Mouse (Mus musculus) heart, embryonic 12.5 days (tissue): Measurements from ENCODE around the gene Dgcr8. TPM values are rescaled to one million over a fixed set of nuclear protein-coding genes. Genes with fewer than 3 reads are reported as not detected.
"Not testable (repeated sequence)": the region's sequence is repeated elsewhere in the genome, so short reads cannot be mapped to it uniquely, and the experiment has no call there.

Source experiments
- ATAC-seq: fragments of 200-750 bp; cut with Nextera tagmentation; 2 replicates; pipeline ENCODE4 v1.8.0; 2017; ENCODE audit warnings: moderate TSS enrichment, moderate library complexity; ENCODE audit not compliant: insufficient number of reproducible peaks, low FRiP score
- H3K27ac ChIP-seq: fragments of 300-500 bp; sonication (generic); 2 replicates; pipeline ENCODE4 v1.5.1; 2016; ENCODE audit warnings: mild to moderate bottlenecking, moderate library complexity; ENCODE audit not compliant: poor library complexity, severe bottlenecking
- H3K27me3 ChIP-seq: fragments of 300-500 bp; sonication (generic); replicated peaks from 2 replicates; pipeline ENCODE4 v1.6.1; 2016; ENCODE audit warnings: mild to moderate bottlenecking, moderate library complexity
- H3K36me3 ChIP-seq: fragments of 300-500 bp; sonication (generic); 2 replicates; pipeline ENCODE4 v1.6.1; 2016; ENCODE audit warnings: mild to moderate bottlenecking, moderate library complexity
- H3K4me1 ChIP-seq: fragments of 300-500 bp; sonication (generic); replicated peaks from 2 replicates; pipeline ENCODE4 v1.6.1; 2016; ENCODE audit warnings: mild to moderate bottlenecking
- H3K4me2 ChIP-seq: fragments of 300-500 bp; sonication (generic); 2 replicates; pipeline ENCODE4 v1.6.1; 2016; ENCODE audit warnings: mild to moderate bottlenecking, moderate library complexity
- H3K4me3 ChIP-seq: fragments of 300-500 bp; sonication (generic); 2 replicates; pipeline ENCODE4 v1.5.1; 2016; ENCODE audit warnings: mild to moderate bottlenecking
- H3K9ac ChIP-seq: fragments of 300-500 bp; sonication (generic); 2 replicates; pipeline ENCODE4 v1.6.1; 2016; ENCODE audit warnings: mild to moderate bottlenecking, moderate library complexity
- H3K9me3 ChIP-seq: fragments of 300-500 bp; sonication (generic); replicated peaks from 2 replicates; pipeline ENCODE4 v1.6.1; 2016; ENCODE audit warnings: mild to moderate bottlenecking, moderate library complexity
- WGBS: fragments of 180-500 bp; shearing (Covaris S2); methylation state at CpG from one replicate; pipeline ENCODE4 v1.1.7; 2016; 5-methylcytosine and 5-hydroxymethylcytosine counted together
- polyA plus RNA-seq: library from polyadenylated mRNA; unstranded; fragments of >200 nt; fragmentation: Nextera tagmentation; extraction: Ambion mirVana; gene quantifications from 2 replicates; pipeline ENCODE4 v1.2.1, GENCODE M21; 2016

Gene Dgcr8
- polyA plus RNA-seq, 1 experiment from 2014 or later = 24.9 TPM

DNA sequence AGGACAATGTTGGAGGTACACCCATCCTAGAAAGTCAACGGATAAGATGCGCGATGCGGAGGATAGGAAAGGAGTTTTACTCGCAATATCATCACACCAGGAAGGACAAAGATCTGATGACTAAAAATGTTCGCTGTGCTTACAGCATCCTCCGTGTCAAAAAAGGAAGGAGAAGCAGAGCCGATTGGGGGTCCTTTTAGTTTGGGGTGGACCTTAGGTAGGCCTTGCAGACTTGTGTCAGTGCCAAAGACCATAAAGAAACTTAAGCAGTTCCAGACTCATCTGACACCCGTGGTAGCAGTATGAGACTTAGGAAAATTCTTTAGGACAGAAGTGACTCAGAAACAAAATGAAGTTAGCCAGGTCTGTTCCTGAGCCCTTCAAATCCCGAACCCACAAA, 568 bp upstream of the Dgcr8 start:
- H3K27me3 ChIP-seq, ATAC-seq, H3K9ac ChIP-seq, H3K9me3 ChIP-seq: not testable (repeated sequence)
- H3K4me2 ChIP-seq = peak overlapping the region; percentile 53
- peak overlapping the region; percentile 95 for H3K27ac ChIP-seq
- peaks cover 34% of the 10 kb centered on the region for H3K4me1 ChIP-seq
- H3K36me3 ChIP-seq = peaks cover 17% of the 10 kb centered on the region
- WGBS = 3% methylated on average over 10 of the region's 10 CpGs
- H3K4me3 ChIP-seq = peak overlapping the region; percentile 92

DNA sequence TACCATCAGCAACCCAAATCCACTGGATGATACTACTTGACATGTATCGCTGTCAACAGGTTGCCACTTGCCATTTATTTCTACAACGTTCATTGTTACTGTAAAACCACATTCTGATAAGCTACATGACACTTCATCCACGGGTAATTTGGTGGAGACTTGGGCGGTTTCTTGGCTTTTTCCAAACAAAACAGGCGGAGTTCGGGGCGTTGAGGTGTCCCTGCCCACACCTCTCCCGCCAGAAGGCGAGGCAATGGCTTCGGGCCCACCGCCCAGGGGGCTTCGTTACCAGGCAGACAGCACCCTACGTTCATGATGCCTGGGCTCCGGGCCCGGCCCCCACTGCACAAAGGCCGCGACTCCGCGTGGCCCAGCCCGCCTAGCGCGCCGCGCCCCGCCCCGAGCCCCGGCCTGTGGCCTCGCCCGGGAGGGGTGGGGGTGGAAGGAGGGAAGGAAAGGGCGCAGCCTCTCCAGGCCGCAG, 425 bp downstream of the Dgcr8 start:
- H3K4me1 ChIP-seq = peaks cover 34% of the 10 kb centered on the region
- H3K36me3 ChIP-seq = peaks cover 26% of the 10 kb centered on the region
- peak overlapping the region; percentile 95 for H3K4me2 ChIP-seq
- H3K9me3 ChIP-seq = no peaks in the 10 kb centered on the region
- H3K4me3 ChIP-seq = peak overlapping the region; percentile 92
- ATAC-seq = peak; percentile 93
- under 1% methylated on average over 29 of the region's 31 CpGs for WGBS
- peak overlapping the region; percentile 95 for H3K27ac ChIP-seq
- H3K27me3 ChIP-seq = no peaks in the 10 kb centered on the region
- peak overlapping the region; percentile 98 for H3K9ac ChIP-seq

DNA sequence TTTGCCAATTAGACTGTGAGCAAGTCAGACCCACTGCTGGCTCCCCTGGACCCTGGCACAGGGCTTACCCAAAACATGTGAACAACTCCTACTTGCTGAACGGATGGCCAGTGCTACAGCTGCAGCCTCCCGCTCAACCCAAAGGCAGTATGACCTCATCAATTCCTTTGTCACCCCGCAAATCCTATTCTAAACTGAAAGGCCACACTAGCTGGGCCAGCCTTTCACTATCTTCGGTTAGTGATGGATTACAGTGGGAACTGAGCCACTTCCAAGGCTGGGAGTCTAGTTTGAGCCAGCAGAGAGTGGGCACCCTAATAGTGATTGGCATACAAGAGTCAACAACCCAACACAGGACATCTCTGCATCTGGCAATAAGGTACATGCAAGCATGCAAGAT, 880 bp downstream of the Dgcr8 start:
- no peaks in the 10 kb centered on the region for H3K9me3 ChIP-seq

DNA sequence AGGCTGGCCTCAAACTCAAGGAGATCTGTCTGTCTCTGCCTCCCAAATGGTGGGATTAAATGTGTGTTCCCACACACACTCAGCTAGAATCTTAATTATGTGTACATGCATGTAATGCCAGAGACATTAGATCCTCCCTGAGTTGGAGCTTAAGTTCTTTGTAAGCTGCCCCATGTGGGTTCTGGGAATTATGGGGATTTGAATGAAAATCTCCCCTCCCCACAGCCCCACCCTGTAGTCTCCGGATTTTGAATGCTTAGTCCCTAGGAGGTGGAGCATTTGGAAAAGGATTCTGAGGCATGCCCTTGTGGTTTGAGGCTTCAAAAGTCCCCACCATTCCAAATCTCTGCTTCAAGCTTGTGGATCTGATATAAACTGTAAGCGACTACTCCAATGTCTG, 13.9 kb downstream of the Dgcr8 start:
- Histone ChIP-seq H3K4me1 (no peaks in the 10 kb centered on the region), H3K9me3 (no peaks in the 10 kb centered on the region), H3K4me3 (no peak overlapping the region), H3K36me3 (peaks cover 88% of the 10 kb centered on the region), H3K27ac (no peak overlapping the region), H3K4me2 (no peak overlapping the region), H3K27me3 (no peaks in the 10 kb centered on the region), H3K9ac (no peak overlapping the region)
- no peak for ATAC-seq
- 88% methylated on average over 2 of the region's 2 CpGs for WGBS

More for the DNA sequence above, 880 bp downstream of the Dgcr8 start:
- no peak for ATAC-seq
- H3K27me3 ChIP-seq = no peaks in the 10 kb centered on the region
- WGBS = under 1% methylated on average over 4 of the region's 4 CpGs
- peak overlapping the region; percentile 95 for H3K27ac ChIP-seq
- H3K9ac ChIP-seq = peak overlapping the region; percentile 98
- peaks cover 31% of the 10 kb centered on the region for H3K36me3 ChIP-seq
- H3K4me2 ChIP-seq = peak overlapping the region; percentile 95
- H3K4me3 ChIP-seq = peak overlapping the region; percentile 92
- H3K4me1 ChIP-seq = peaks cover 34% of the 10 kb centered on the region

DNA sequence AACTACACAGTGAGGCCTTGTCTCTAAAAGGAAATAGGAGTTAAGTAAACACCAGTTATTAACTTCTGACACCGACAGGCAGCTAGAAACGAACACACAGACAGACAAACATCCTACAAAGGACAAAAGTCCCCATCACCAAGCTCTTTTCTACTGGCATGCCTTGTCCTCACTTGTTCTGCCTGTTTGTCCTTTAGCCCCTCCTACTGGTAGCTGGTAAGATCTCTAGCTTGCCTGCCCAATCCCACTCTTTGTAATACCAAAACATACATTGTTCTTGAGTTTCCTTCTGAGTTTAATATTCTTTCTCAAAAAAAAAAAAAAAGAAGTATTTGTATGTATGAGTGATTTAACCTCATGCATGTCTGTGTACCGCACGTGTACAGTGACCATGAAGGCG, 20.9 kb downstream of the Dgcr8 start:
- peaks cover 86% of the 10 kb centered on the region for H3K36me3 ChIP-seq
- no peak overlapping the region for H3K27ac ChIP-seq

DNA sequence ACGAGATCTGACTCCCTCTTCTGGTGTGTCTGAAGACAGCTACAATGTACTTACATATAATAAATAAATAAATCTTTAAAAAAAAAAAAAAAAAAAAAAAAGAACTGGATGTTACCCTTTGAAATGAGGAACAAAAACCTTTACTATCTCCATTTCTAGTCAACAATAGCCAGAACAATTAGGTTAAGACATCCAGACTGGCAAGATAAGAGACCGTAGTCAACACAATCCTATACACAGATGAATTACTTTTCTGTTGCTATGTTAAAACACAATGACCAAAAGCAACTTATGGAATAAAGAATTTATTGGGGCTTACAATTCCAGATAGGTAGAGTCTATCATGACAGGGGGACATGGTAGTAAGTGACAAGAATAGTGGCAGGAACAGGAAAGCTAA, 24.0 kb downstream of the Dgcr8 start:
- no peak overlapping the region for H3K4me3 ChIP-seq
- WGBS = 81% methylated on average over 2 of the region's 2 CpGs
- H3K27me3 ChIP-seq = no peaks in the 10 kb centered on the region
- no peaks in the 10 kb centered on the region for H3K9me3 ChIP-seq
- no peak overlapping the region for H3K27ac ChIP-seq
- H3K4me1 ChIP-seq = no peaks in the 10 kb centered on the region
- H3K4me2 ChIP-seq = no peak overlapping the region
- H3K36me3 ChIP-seq = peaks cover 83% of the 10 kb centered on the region
- H3K9ac ChIP-seq = no peak overlapping the region
- ATAC-seq = no peak

More for the DNA sequence above, 20.9 kb downstream of the Dgcr8 start:
- Histone ChIP-seq H3K4me1 (no peaks in the 10 kb centered on the region), H3K9ac (no peak overlapping the region), H3K4me2 (no peak overlapping the region), H3K9me3 (no peaks in the 10 kb centered on the region), H3K27me3 (no peaks in the 10 kb centered on the region), H3K4me3 (no peak overlapping the region)
- 90% methylated on average over 5 of the region's 5 CpGs for WGBS
- no peak for ATAC-seq

DNA sequence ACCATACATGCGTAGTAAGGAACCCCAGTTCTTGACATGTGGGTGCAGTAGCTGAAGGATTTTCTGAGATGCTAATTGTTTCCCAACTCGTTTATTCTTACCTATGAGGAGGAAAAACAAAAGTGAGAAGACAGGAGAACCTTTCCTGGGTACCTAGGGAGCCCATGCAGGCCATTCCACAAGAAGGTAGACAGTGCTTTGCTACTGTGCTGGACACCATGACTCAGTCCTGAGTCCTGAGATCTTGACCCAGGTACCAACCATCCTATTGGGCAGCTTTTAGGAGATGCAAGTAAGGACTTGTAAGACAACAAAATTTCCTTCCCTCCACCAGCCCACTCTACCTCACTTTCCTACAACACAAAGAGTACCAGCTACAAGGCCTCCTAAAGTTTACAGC, 30.8 kb downstream of the Dgcr8 start, which contains the start of gene Gm49776:
Gm49776 (minus strand) TSS at position 101 of the 400 bp plus-strand sequence.
- no peak within 1 kb of the TSS for H3K4me3 ChIP-seq
- 93% methylated on average over 2 of the region's 2 CpGs for WGBS
- no peak within 1 kb of the TSS for H3K27ac ChIP-seq
- H3K36me3 ChIP-seq = peaks cover 92% of the 10 kb centered on the region
- no peaks in the 10 kb centered on the region for H3K4me1 ChIP-seq
- H3K27me3 ChIP-seq = no peaks in the 10 kb centered on the region
- no peak within 1 kb of the TSS for H3K4me2 ChIP-seq
- H3K9me3 ChIP-seq = no peaks in the 10 kb centered on the region
- ATAC-seq = no peak
- H3K9ac ChIP-seq = no peak within 1 kb of the TSS

DNA sequence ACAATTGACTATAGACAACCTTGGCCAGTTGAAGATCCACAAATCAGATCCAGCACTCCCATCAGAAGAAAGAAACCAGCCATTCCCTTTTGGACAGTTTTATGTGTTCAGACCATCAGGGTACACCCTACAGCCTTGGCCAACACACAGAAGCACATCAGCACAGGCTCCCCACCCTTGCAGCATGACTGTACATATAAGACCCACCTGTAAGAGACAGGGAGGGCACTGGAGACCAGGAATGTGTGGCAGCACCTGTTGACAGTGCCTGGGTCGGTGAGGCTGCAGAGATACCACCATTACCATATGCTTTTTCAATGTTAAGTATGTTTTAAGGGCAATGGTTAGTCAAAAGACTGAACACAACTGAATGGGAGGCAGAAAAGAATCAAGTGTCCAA, 35.2 kb downstream of the Dgcr8 start:
- no peak overlapping the region for H3K9ac ChIP-seq
- H3K4me1 ChIP-seq = peaks cover 25% of the 10 kb centered on the region
- ATAC-seq = no peak
- H3K27ac ChIP-seq = no peak overlapping the region
- no peak overlapping the region for H3K4me2 ChIP-seq
- no peaks in the 10 kb centered on the region for H3K27me3 ChIP-seq
- WGBS = 90% methylated on average over 1 of the region's 1 CpGs
- no peak overlapping the region for H3K4me3 ChIP-seq
- H3K9me3 ChIP-seq = no peaks in the 10 kb centered on the region
- H3K36me3 ChIP-seq = peaks cover 80% of the 10 kb centered on the region

DNA sequence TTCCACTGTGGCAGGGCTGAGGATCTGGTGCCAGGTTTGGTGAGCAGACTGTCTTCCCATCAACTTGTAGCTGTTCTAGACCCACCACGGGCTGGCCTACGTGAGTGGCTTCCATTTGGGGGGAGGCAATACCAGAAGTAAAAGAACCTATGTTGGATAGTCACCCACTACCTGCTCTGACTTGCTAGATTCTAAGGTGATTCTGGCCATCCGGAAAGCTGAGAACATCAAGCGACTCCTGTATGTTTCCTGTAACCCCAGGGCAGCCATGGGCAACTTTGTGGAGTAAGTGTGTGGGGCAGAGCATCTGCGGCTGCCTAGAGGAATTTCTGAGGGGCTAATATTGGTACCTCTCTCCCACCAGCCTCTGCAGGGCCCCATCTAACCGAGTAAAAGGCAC, 36.3 kb downstream of the Dgcr8 start:
- 80% methylated on average over 6 of the region's 6 CpGs for WGBS
- ATAC-seq = no peak
- Histone ChIP-seq H3K9ac (no peak overlapping the region), H3K4me3 (no peak overlapping the region), H3K36me3 (peaks cover 70% of the 10 kb centered on the region), H3K9me3 (no peaks in the 10 kb centered on the region), H3K27ac (no peak overlapping the region), H3K4me1 (peaks cover 25% of the 10 kb centered on the region), H3K27me3 (no peaks in the 10 kb centered on the region), H3K4me2 (no peak overlapping the region)

DNA sequence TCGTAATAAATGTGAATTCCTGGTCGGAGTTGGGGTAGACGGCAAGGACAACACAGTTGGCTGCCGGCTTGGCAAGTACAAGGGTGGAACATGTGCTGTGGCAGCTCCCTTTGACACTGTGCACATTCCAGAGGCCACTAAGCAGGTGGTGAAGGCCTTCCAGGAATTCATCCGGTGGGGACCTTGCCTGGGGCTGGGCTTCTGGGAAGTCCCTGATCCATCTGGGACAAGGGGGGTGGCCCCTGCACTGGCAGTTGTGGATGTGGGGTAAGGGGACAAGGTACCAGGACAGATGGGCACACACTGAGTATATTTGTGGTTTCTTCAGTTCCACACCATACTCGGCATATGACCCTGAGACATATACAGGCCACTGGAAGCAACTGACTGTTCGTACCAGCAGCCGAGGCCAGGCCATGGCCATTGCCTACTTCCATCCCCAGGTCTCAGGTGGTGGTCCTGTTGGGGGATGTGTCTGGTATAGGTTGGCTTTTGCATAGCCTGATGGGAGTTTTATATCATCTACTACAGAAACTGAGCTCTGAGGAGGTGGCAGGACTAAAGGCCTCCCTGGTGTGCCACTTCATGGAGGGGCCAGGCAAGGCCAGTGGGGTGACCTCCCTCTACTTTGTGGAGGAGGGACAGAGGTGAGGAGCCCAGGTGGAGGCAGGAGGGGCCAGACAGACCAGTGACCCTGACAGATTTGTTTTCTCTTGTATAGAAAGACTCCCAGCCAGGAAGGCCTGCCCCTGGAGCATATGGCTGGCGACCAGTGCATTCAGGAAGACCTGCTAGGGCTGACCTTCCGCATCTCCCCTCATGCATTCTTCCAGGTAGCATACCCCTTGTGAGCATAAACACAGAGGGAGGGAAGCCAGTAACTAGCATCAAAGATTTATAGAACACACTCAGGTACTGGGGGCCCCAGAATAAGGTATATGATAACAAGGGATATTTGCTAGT, 37.9 kb downstream of the Dgcr8 start:
- peaks cover 35% of the 10 kb centered on the region for H3K4me1 ChIP-seq
- H3K9ac ChIP-seq = peak overlapping the region; percentile 30; the same call in 1 of the 2 replicates
- 0 out of 2 replicates have a peak overlapping the region, but pooled peaks have one; percentile 86 for H3K4me3 ChIP-seq
- 65% methylated on average over 10 of the region's 10 CpGs for WGBS
- no peaks in the 10 kb centered on the region for H3K27me3 ChIP-seq
- no peak overlapping the region for H3K27ac ChIP-seq
- H3K9me3 ChIP-seq = no peaks in the 10 kb centered on the region
- H3K36me3 ChIP-seq = peaks cover 64% of the 10 kb centered on the region
- peak overlapping the region; percentile 93 for H3K4me2 ChIP-seq
- no peak for ATAC-seq

DNA sequence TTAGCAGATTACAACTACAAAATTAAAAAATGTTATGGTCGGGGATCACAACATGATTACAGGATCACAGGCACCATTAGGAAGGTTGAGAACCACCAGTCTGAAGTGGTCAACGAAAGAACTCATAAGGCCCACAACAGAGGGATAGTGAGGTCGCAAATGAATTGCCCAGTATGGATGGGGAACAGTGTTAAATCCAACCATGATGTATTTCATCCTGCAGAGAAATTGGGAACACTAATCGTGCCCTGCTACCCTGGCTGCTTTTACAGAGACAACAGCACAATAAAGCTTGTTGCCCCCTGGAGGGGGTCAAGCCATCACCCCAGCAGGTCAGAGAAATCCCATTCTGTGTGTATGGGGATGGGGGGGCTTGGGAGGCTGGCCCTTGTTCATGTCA, 38.8 kb downstream of the Dgcr8 start:
- ATAC-seq = no peak
- Histone ChIP-seq H3K27me3 (no peaks in the 10 kb centered on the region), H3K4me3 (peak overlapping the region; percentile 86), H3K27ac (no peak overlapping the region), H3K9ac (no peak overlapping the region; the same call in 1 of the 2 replicates), H3K4me1 (peaks cover 37% of the 10 kb centered on the region), H3K9me3 (no peaks in the 10 kb centered on the region), H3K36me3 (peaks cover 65% of the 10 kb centered on the region), H3K4me2 (peak overlapping the region; percentile 93)
- 71% methylated on average over 4 of the region's 4 CpGs for WGBS
